Mouse (Mus musculus): ENCODE measurements around the gene Tmem108. TPM values are rescaled to one million over a fixed set of nuclear protein-coding genes. Genes with fewer than 3 reads are reported as not detected.

Gene Tmem108
- polyA plus RNA-seq, 1 experiment = 0.01 TPM

- Histone ChIP-seq H3K36me3 (ENCODE audit: control insufficient read depth, insufficient read depth) (no peaks in the 10 kb centered on the region), H3K27me3 (ENCODE audit: control insufficient read depth, insufficient read depth, insufficient read length) (peaks cover 4% of the 10 kb centered on the region), H3K79me2 (ENCODE audit: control insufficient read depth, insufficient read depth) (no peaks in the 10 kb centered on the region), H3K79me3 (ENCODE audit: low read depth) (no peaks in the 10 kb centered on the region), H3K4me3 (ENCODE audit: insufficient read depth, poor library complexity, severe bottlenecking) (no peak overlapping the region), H3ac (ENCODE audit: control insufficient read depth, insufficient read length, low read depth) (no peak overlapping the region)
- no peak for TF ChIP-seq FOSL1 (IDR thresholded peaks at IDR 0.05; ENCODE audit: insufficient read depth, low read length, poor library complexity, severe bottlenecking)
- TF ChIP-seq MYOD1 (IDR thresholded peaks at IDR 0.05; ENCODE audit: control insufficient read depth, insufficient read length, low read depth) = no peak
- TF ChIP-seq USF1 (IDR thresholded peaks at IDR 0.05; ENCODE audit: low read depth) = no peak
Observed at GRCm38 (mm10) chr9:103568983-103569382, 192.7 kb downstream of the Tmem108 start.

DNA sequence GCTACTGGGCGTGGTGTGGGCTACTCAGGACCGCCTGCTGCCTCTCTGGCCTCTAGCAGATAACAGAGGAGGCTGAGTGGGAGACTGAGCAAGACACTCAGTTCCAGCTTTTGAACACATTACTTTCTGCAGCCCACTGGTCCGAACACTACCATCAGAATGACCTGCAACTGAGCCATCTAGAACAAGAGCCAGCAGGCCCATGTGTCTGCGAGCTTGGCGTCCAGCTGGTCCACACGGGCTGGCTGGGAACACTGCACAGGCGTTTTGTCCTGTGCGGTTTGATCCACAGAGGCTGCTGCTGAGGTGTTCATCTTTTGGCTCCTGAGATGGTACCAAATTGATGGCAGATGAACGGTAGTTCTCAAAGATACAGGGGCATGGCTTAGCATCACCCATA is 196.5 kb downstream of the Tmem108 start:
- Histone ChIP-seq H3ac (ENCODE audit: control insufficient read depth, insufficient read length, low read depth) (no peak overlapping the region), H3K36me3 (ENCODE audit: control insufficient read depth, insufficient read depth) (no peaks in the 10 kb centered on the region), H3K27me3 (ENCODE audit: control insufficient read depth, insufficient read depth, insufficient read length) (peaks cover 4% of the 10 kb centered on the region), H3K4me3 (ENCODE audit: insufficient read depth, poor library complexity, severe bottlenecking) (no peak overlapping the region), H3K79me3 (ENCODE audit: low read depth) (no peaks in the 10 kb centered on the region), H3K79me2 (ENCODE audit: control insufficient read depth, insufficient read depth) (no peaks in the 10 kb centered on the region)
- TF ChIP-seq FOSL1 (IDR thresholded peaks at IDR 0.05; ENCODE audit: insufficient read depth, low read length, poor library complexity, severe bottlenecking) = no peak
- TF ChIP-seq USF1 (IDR thresholded peaks at IDR 0.05; ENCODE audit: low read depth) = no peak
- TF ChIP-seq CEBPB (IDR thresholded peaks at IDR 0.05; ENCODE audit: low read depth) = no peak
- TF ChIP-seq CTCF (IDR thresholded peaks at IDR 0.05; ENCODE audit: control insufficient read depth, insufficient read depth, insufficient read length) = no peak
- no peak for TF ChIP-seq MYOG (IDR thresholded peaks at IDR 0.05; ENCODE audit: control insufficient read depth, extremely low read depth, insufficient read length)
- TF ChIP-seq MAX (IDR thresholded peaks at IDR 0.05) = no peak
- no peak for TF ChIP-seq MYOD1 (IDR thresholded peaks at IDR 0.05; ENCODE audit: control insufficient read depth, insufficient read length, low read depth)

DNA sequence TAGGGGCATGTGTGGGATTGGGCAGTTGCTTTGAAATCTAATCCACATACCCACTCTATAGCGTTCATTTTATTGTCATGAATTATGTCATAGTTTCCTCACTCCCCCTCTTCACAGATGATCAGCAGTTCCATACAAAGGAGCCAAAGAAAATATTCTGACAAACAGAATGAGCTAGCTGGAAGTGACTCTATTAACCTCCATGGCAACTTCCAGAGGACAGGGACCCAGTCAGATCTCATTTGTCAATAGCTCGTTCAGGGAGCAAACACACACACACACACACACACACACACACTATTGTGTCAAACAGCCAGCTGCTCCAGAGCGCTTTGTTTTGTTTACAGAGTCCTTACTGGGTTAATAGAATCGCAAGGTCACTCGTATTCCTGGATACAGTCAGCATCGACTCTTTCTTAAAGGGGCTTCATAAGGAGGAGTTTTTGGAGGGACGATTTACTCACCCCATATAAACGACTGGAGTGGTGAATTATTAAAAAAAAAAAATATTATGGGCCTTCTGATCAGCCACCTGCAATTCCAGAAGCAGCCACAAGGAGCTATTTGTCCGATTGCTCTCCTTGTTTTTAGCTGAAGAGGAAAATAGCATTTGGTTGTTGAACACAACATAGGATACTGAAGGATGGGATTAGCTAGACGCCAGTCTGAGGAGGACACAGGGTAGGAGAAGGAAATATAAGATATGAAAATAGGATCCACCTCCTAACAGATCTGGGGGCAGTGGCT is 197.6 kb downstream of the Tmem108 start:
- Histone ChIP-seq H3K4me3 (ENCODE audit: insufficient read depth, poor library complexity, severe bottlenecking) (no peak overlapping the region), H3K79me2 (ENCODE audit: control insufficient read depth, insufficient read depth) (no peaks in the 10 kb centered on the region), H3K27me3 (ENCODE audit: control insufficient read depth, insufficient read depth, insufficient read length) (peaks cover under 1% of the 10 kb centered on the region), H3K36me3 (ENCODE audit: control insufficient read depth, insufficient read depth) (no peaks in the 10 kb centered on the region), H3K79me3 (ENCODE audit: low read depth) (no peaks in the 10 kb centered on the region), H3ac (ENCODE audit: control insufficient read depth, insufficient read length, low read depth) (no peak overlapping the region)
- TF ChIP-seq USF1 (IDR thresholded peaks at IDR 0.05; ENCODE audit: low read depth) = no peak
- no peak for TF ChIP-seq CEBPB (IDR thresholded peaks at IDR 0.05; ENCODE audit: low read depth)
- TF ChIP-seq FOSL1 (IDR thresholded peaks at IDR 0.05; ENCODE audit: insufficient read depth, low read length, poor library complexity, severe bottlenecking) = no peak
- TF ChIP-seq MYOG (IDR thresholded peaks at IDR 0.05; ENCODE audit: control insufficient read depth, extremely low read depth, insufficient read length) = no peak
- no peak for TF ChIP-seq CTCF (IDR thresholded peaks at IDR 0.05; ENCODE audit: control insufficient read depth, insufficient read depth, insufficient read length)
- no peak for TF ChIP-seq MAX (IDR thresholded peaks at IDR 0.05)
- TF ChIP-seq MYOD1 (IDR thresholded peaks at IDR 0.05; ENCODE audit: control insufficient read depth, insufficient read length, low read depth) = no peak

GRCm38 (mm10) chr9:103562063-103562462 is 199.6 kb downstream of the Tmem108 start:
- Histone ChIP-seq H3K27me3 (ENCODE audit: control insufficient read depth, insufficient read depth, insufficient read length) (peaks cover 9% of the 10 kb centered on the region), H3K4me3 (ENCODE audit: insufficient read depth, poor library complexity, severe bottlenecking) (no peak overlapping the region), H3K36me3 (ENCODE audit: control insufficient read depth, insufficient read depth) (no peaks in the 10 kb centered on the region), H3ac (ENCODE audit: control insufficient read depth, insufficient read length, low read depth) (no peak overlapping the region), H3K79me3 (ENCODE audit: low read depth) (no peaks in the 10 kb centered on the region), H3K79me2 (ENCODE audit: control insufficient read depth, insufficient read depth) (no peaks in the 10 kb centered on the region)
- no peak for TF ChIP-seq CTCF (IDR thresholded peaks at IDR 0.05; ENCODE audit: control insufficient read depth, insufficient read depth, insufficient read length)

- TF ChIP-seq MYOD1 (IDR thresholded peaks at IDR 0.05; ENCODE audit: control insufficient read depth, insufficient read length, low read depth) = no peak
- no peak for TF ChIP-seq USF1 (IDR thresholded peaks at IDR 0.05; ENCODE audit: low read depth)
- Histone ChIP-seq H3K36me3 (ENCODE audit: control insufficient read depth, insufficient read depth) (no peaks in the 10 kb centered on the region), H3K79me2 (ENCODE audit: control insufficient read depth, insufficient read depth) (no peaks in the 10 kb centered on the region)
Observed at GRCm38 (mm10) chr9:103558741-103559140, 202.9 kb downstream of the Tmem108 start.

GRCm38 (mm10) chr9:103558240-103558639 is 203.4 kb downstream of the Tmem108 start:
- TF ChIP-seq MAX (IDR thresholded peaks at IDR 0.05) (no peak), MYOD1 (IDR thresholded peaks at IDR 0.05; ENCODE audit: control insufficient read depth, insufficient read length, low read depth) (no peak), USF1 (IDR thresholded peaks at IDR 0.05; ENCODE audit: low read depth) (no peak), FOSL1 (IDR thresholded peaks at IDR 0.05; ENCODE audit: insufficient read depth, low read length, poor library complexity, severe bottlenecking) (no peak), CEBPB (IDR thresholded peaks at IDR 0.05; ENCODE audit: low read depth) (no peak)
- no peaks in the 10 kb centered on the region for H3K36me3 ChIP-seq (ENCODE audit: control insufficient read depth, insufficient read depth)
- no peaks in the 10 kb centered on the region for H3K79me3 ChIP-seq (ENCODE audit: low read depth)
- H3ac ChIP-seq (ENCODE audit: control insufficient read depth, insufficient read length, low read depth) = no peak overlapping the region
- no peak overlapping the region for H3K4me3 ChIP-seq (ENCODE audit: insufficient read depth, poor library complexity, severe bottlenecking)
- peaks cover 23% of the 10 kb centered on the region for H3K27me3 ChIP-seq (ENCODE audit: control insufficient read depth, insufficient read depth, insufficient read length)
- H3K79me2 ChIP-seq (ENCODE audit: control insufficient read depth, insufficient read depth) = no peaks in the 10 kb centered on the region

More at GRCm38 (mm10) chr9:103558741-103559140, 202.9 kb downstream of the Tmem108 start:
- Histone ChIP-seq H3K4me3 (ENCODE audit: insufficient read depth, poor library complexity, severe bottlenecking) (no peak overlapping the region), H3K27me3 (ENCODE audit: control insufficient read depth, insufficient read depth, insufficient read length) (peaks cover 23% of the 10 kb centered on the region), H3K79me3 (ENCODE audit: low read depth) (no peaks in the 10 kb centered on the region), H3ac (ENCODE audit: control insufficient read depth, insufficient read length, low read depth) (no peak overlapping the region)

Data from C2C12 (cell line).